Mouse (Mus musculus) forebrain, embryonic 15.5 days (tissue): Measurements from ENCODE around the gene Vmn1r227. TPM values are rescaled to one million over a fixed set of nuclear protein-coding genes. Genes with fewer than 3 reads are reported as not detected.

Experiments
- ATAC-seq: fragments of 200-750 bp; cut with Nextera tagmentation; replicated peaks from 2 replicates; pipeline ENCODE4 v1.8.0; 2017; ENCODE audit warnings: mild to moderate bottlenecking, moderate TSS enrichment, moderate library complexity
- H3K27ac ChIP-seq: fragments of 300-500 bp; sonication (generic); replicated peaks from 2 replicates; pipeline ENCODE4 v1.5.1; 2015; ENCODE audit warnings: mild to moderate bottlenecking, inconsistent platforms
- H3K27me3 ChIP-seq: fragments of 300-500 bp; sonication (generic); 2 replicates; pipeline ENCODE4 v1.6.1; 2015; ENCODE audit warnings: inconsistent platforms
- H3K36me3 ChIP-seq: fragments of 300-500 bp; sonication (generic); 2 replicates; pipeline ENCODE4 v1.6.1; 2015; ENCODE audit warnings: mild to moderate bottlenecking, inconsistent platforms
- H3K4me1 ChIP-seq: fragments of 300-500 bp; sonication (generic); 2 replicates; pipeline ENCODE4 v1.6.1; 2015; ENCODE audit warnings: inconsistent platforms
- H3K4me2 ChIP-seq: fragments of 300-500 bp; sonication (generic); replicated peaks from 2 replicates; pipeline ENCODE4 v1.6.1; 2015; ENCODE audit warnings: mild to moderate bottlenecking, inconsistent platforms
- H3K4me3 ChIP-seq: fragments of 300-500 bp; sonication (generic); 2 replicates; pipeline ENCODE4 v1.5.1; 2015; ENCODE audit warnings: mild to moderate bottlenecking, inconsistent platforms
- H3K9ac ChIP-seq: fragments of 300-500 bp; sonication (generic); replicated peaks from 2 replicates; pipeline ENCODE4 v1.6.1; 2015; ENCODE audit warnings: mild to moderate bottlenecking, inconsistent platforms
- H3K9me3 ChIP-seq: fragments of 300-500 bp; sonication (generic); 2 replicates; pipeline ENCODE4 v1.6.1; 2016; ENCODE audit warnings: inconsistent platforms
- WGBS: fragments of 180-500 bp; shearing (Covaris S2); methylation state at CpG from one replicate; pipeline ENCODE4 v1.1.7; 2015; ENCODE audit warnings: mixed read lengths; 5-methylcytosine and 5-hydroxymethylcytosine counted together
- polyA plus RNA-seq: library from polyadenylated mRNA; unstranded; fragments of >200 nt; fragmentation: Nextera tagmentation; extraction: Ambion mirVana; gene quantifications from 2 replicates; pipeline ENCODE4 v1.2.1, GENCODE M21; 2015

Gene Vmn1r227
- not detected in 2 replicates for polyA plus RNA-seq

GRCm38 (mm10) chr17:20729543-20729942 is at the start of gene Vmn1r227:
TSS of gene Vmn1r227 (plus strand) at chr17:20729843.
- no peaks in the 10 kb centered on the region for H3K4me1 ChIP-seq
- H3K27me3 ChIP-seq: no peaks in the 10 kb centered on the region
- no peak within 1 kb of the TSS for H3K27ac ChIP-seq
- no peak within 1 kb of the TSS for H3K9ac ChIP-seq
- ATAC-seq: no peak
- no peak within 1 kb of the TSS for H3K4me2 ChIP-seq
- 46% methylated on average over 1 of the region's 1 CpGs for WGBS
- H3K4me3 ChIP-seq: no peak within 1 kb of the TSS
- H3K9me3 ChIP-seq: peaks cover 13% of the 10 kb centered on the region
- no peaks in the 10 kb centered on the region for H3K36me3 ChIP-seq

- no peak within 1 kb of the TSS for H3K4me2 ChIP-seq
Measured at GRCm38 (mm10) chr17:20682543-20682942, 47.1 kb upstream of the Vmn1r227 start, which contains the start of gene Vmn1r226. TSS of gene Vmn1r226 (plus strand) at chr17:20682843.

GRCm38 (mm10) chr17:20786057-20786456 is 56.4 kb downstream of the Vmn1r227 start, which contains the start of gene Vmn1r228:
TSS of gene Vmn1r228 (minus strand) at chr17:20786157.
- Histone ChIP-seq H3K4me2 (no peak within 1 kb of the TSS), H3K4me1 (no peaks in the 10 kb centered on the region), H3K9me3 (no peaks in the 10 kb centered on the region), H3K4me3 (no peak within 1 kb of the TSS), H3K27ac (no peak within 1 kb of the TSS), H3K9ac (no peak within 1 kb of the TSS), H3K36me3 (no peaks in the 10 kb centered on the region), H3K27me3 (no peaks in the 10 kb centered on the region)
- ATAC-seq: no peak

More at GRCm38 (mm10) chr17:20682543-20682942, 47.1 kb upstream of the Vmn1r227 start, which contains the start of gene Vmn1r226:
- no peaks in the 10 kb centered on the region for H3K27me3 ChIP-seq
- H3K9ac ChIP-seq: no peak within 1 kb of the TSS
- no peak for ATAC-seq
- no peaks in the 10 kb centered on the region for H3K4me1 ChIP-seq
- no peaks in the 10 kb centered on the region for H3K36me3 ChIP-seq
- H3K4me3 ChIP-seq: no peak within 1 kb of the TSS
- peaks cover 6% of the 10 kb centered on the region; the same call in 1 of the 2 replicates for H3K9me3 ChIP-seq
- H3K27ac ChIP-seq: no peak within 1 kb of the TSS

Other genes with a start within 250 kb of the Vmn1r227 start
- gene Vmn2r108, start 248.5 kb upstream of the Vmn1r227 start, polyA plus RNA-seq: not detected in 2 replicates
- not detected in 2 replicates for gene Vmn1r225, start 231.7 kb upstream of the Vmn1r227 start, polyA plus RNA-seq
- gene Vmn2r109, start 165.1 kb upstream of the Vmn1r227 start, polyA plus RNA-seq: not detected in 2 replicates
- 0.04 TPM in 1 of 2 replicates, not detected in the other for gene Vmn2r110, start 133.4 kb upstream of the Vmn1r227 start, polyA plus RNA-seq
- gene Fpr-rs3, start 105.0 kb upstream of the Vmn1r227 start, polyA plus RNA-seq: not detected in 2 replicates
- not detected in 2 replicates for gene Vmn1r226, start 47.0 kb upstream of the Vmn1r227 start, polyA plus RNA-seq
- not detected in 2 replicates for gene Vmn1r228, start 56.3 kb downstream of the Vmn1r227 start, polyA plus RNA-seq
- gene Vmn1r229, start 81.7 kb downstream of the Vmn1r227 start, polyA plus RNA-seq: not detected in 2 replicates
- not detected in 2 replicates for gene Vmn1r230, start 110.6 kb downstream of the Vmn1r227 start, polyA plus RNA-seq
- not detected in 2 replicates for gene Vmn1r231, start 175.2 kb downstream of the Vmn1r227 start, polyA plus RNA-seq
- not detected in 2 replicates for gene Vmn1r232, start 189.9 kb downstream of the Vmn1r227 start, polyA plus RNA-seq
- gene Ppp2r1a, start 215.5 kb downstream of the Vmn1r227 start, polyA plus RNA-seq: 617 and 640 TPM in 2 replicates